Mouse (Mus musculus): ENCODE results near the gene Lin9. TPM values are rescaled to one million over a fixed set of nuclear protein-coding genes. Genes with fewer than 3 reads are reported as not detected.

Gene Lin9
- polyA plus RNA-seq, 1 experiment from 2014 or later = 15.9 TPM

GRCm38 (mm10) chr1:180718756-180719155 lies 77.8 kb downstream of the Lin9 start:
- Histone ChIP-seq H3K4me2 (replicated peaks) (no peak overlapping the region), H3K27me3 (replicated peaks) (no peaks in the 10 kb centered on the region), H3K27ac (no peak overlapping the region), H3K4me3 (replicated peaks) (no peak overlapping the region), H3K9ac (no peak overlapping the region), H3K4me1 (replicated peaks) (no peaks in the 10 kb centered on the region), H3K36me3 (no peaks in the 10 kb centered on the region), H3K9me3 (no peaks in the 10 kb centered on the region)
- no peak for ATAC-seq
- 76% methylated on average over 5 of the region's 5 CpGs for WGBS

- no peaks in the 10 kb centered on the region for H3K4me1 ChIP-seq (replicated peaks)
- no peaks in the 10 kb centered on the region for H3K36me3 ChIP-seq
- no peak overlapping the region for H3K4me3 ChIP-seq (replicated peaks)
- H3K27me3 ChIP-seq (replicated peaks) = no peaks in the 10 kb centered on the region
- 83% methylated on average over 6 of the region's 6 CpGs for WGBS
- H3K4me2 ChIP-seq (replicated peaks) = no peak overlapping the region
- H3K9me3 ChIP-seq = no peaks in the 10 kb centered on the region
- H3K9ac ChIP-seq = no peak overlapping the region
- H3K27ac ChIP-seq = no peak overlapping the region
- ATAC-seq = no peak
Observed at GRCm38 (mm10) chr1:180719483-180719882, 78.5 kb downstream of the Lin9 start.

GRCm38 (mm10) chr1:180719951-180720689 lies 79.2 kb downstream of the Lin9 start:
- H3K4me1 ChIP-seq (replicated peaks) = no peaks in the 10 kb centered on the region; the same call in 1 of the 2 replicates

GRCm38 (mm10) chr1:180722608-180723007 lies 81.7 kb downstream of the Lin9 start:
- Histone ChIP-seq H3K27me3 (replicated peaks) (no peaks in the 10 kb centered on the region), H3K4me2 (replicated peaks) (no peak overlapping the region), H3K27ac (no peak overlapping the region), H3K9ac (no peak overlapping the region), H3K4me3 (replicated peaks) (no peak overlapping the region), H3K4me1 (replicated peaks) (no peaks in the 10 kb centered on the region; the same call in 1 of the 2 replicates), H3K36me3 (no peaks in the 10 kb centered on the region), H3K9me3 (no peaks in the 10 kb centered on the region)
- no peak for ATAC-seq
- 61% methylated on average over 1 of the region's 1 CpGs for WGBS

More at GRCm38 (mm10) chr1:180719951-180720689, 79.2 kb downstream of the Lin9 start:
- no peaks in the 10 kb centered on the region for H3K36me3 ChIP-seq
- ATAC-seq = peak; percentile 31; the same call in 1 of the 2 replicates
- no peak overlapping the region for H3K4me2 ChIP-seq (replicated peaks)
- no peak overlapping the region for H3K9ac ChIP-seq
- H3K4me3 ChIP-seq (replicated peaks) = no peak overlapping the region
- no peaks in the 10 kb centered on the region for H3K27me3 ChIP-seq (replicated peaks)
- WGBS = 51% methylated on average over 5 of the region's 5 CpGs
- H3K9me3 ChIP-seq = no peaks in the 10 kb centered on the region
- H3K27ac ChIP-seq = no peak overlapping the region

GRCm38 (mm10) chr1:180723701-180724238 lies 82.8 kb downstream of the Lin9 start:
- no peak for ATAC-seq
- 22% methylated on average over 1 of the region's 1 CpGs for WGBS

GRCm38 (mm10) chr1:180725704-180726179 lies 84.8 kb downstream of the Lin9 start, which contains the start of gene Acbd3:
TSS of gene Acbd3 (plus strand) at chr1:180726043.
- WGBS = under 1% methylated on average over 52 of the region's 52 CpGs
- H3K36me3 ChIP-seq = no peaks in the 10 kb centered on the region
- H3K9ac ChIP-seq = peak within 1 kb of the TSS; percentile 99
- peak within 1 kb of the TSS; percentile 74 for H3K4me2 ChIP-seq (replicated peaks)
- no peaks in the 10 kb centered on the region for H3K9me3 ChIP-seq
- peak; percentile 97 for ATAC-seq
- H3K27ac ChIP-seq = peak within 1 kb of the TSS; percentile 89
- peak within 1 kb of the TSS; percentile 100 for H3K4me3 ChIP-seq (replicated peaks)
- no peaks in the 10 kb centered on the region for H3K27me3 ChIP-seq (replicated peaks)
- no peaks in the 10 kb centered on the region; the same call in none of the 2 replicates for H3K4me1 ChIP-seq (replicated peaks)

More at GRCm38 (mm10) chr1:180723701-180724238, 82.8 kb downstream of the Lin9 start:
- Histone ChIP-seq H3K27ac (no peak overlapping the region), H3K9me3 (no peaks in the 10 kb centered on the region), H3K27me3 (replicated peaks) (no peaks in the 10 kb centered on the region), H3K36me3 (no peaks in the 10 kb centered on the region), H3K4me3 (replicated peaks) (no peak overlapping the region), H3K9ac (no peak overlapping the region), H3K4me2 (replicated peaks) (no peak overlapping the region), H3K4me1 (replicated peaks) (no peaks in the 10 kb centered on the region; the same call in 1 of the 2 replicates)

GRCm38 (mm10) chr1:180726183-180726582 lies 85.2 kb downstream of the Lin9 start:
- H3K4me1 ChIP-seq (replicated peaks) = no peaks in the 10 kb centered on the region; the same call in none of the 2 replicates
- H3K27ac ChIP-seq = peak overlapping the region; percentile 89
- peak overlapping the region; percentile 99 for H3K9ac ChIP-seq
- peak; percentile 83 for ATAC-seq
- H3K27me3 ChIP-seq (replicated peaks) = no peaks in the 10 kb centered on the region
- H3K36me3 ChIP-seq = no peaks in the 10 kb centered on the region
- no peaks in the 10 kb centered on the region for H3K9me3 ChIP-seq
- peak overlapping the region; percentile 74 for H3K4me2 ChIP-seq (replicated peaks)
- peak overlapping the region; percentile 100 for H3K4me3 ChIP-seq (replicated peaks)
- WGBS = under 1% methylated on average over 42 of the region's 42 CpGs

- no peak overlapping the region for H3K4me3 ChIP-seq (replicated peaks)
- H3K9me3 ChIP-seq = no peaks in the 10 kb centered on the region
- WGBS = 92% methylated on average over 3 of the region's 3 CpGs
- H3K9ac ChIP-seq = no peak overlapping the region
- H3K27ac ChIP-seq = no peak overlapping the region
- no peak for ATAC-seq
- no peaks in the 10 kb centered on the region; the same call in none of the 2 replicates for H3K4me1 ChIP-seq (replicated peaks)
- H3K36me3 ChIP-seq = peaks cover under 1% of the 10 kb centered on the region; the same call in 1 of the 2 replicates
- H3K4me2 ChIP-seq (replicated peaks) = no peak overlapping the region
- H3K27me3 ChIP-seq (replicated peaks) = no peaks in the 10 kb centered on the region
Observed at GRCm38 (mm10) chr1:180729231-180729630, 88.3 kb downstream of the Lin9 start.

Other genes starting within 250 kb of the Lin9 start
- gene Stum, start 157.6 kb upstream of the Lin9 start, polyA plus RNA-seq (2015; fragmentation: Nextera tagmentation; extraction: Ambion mirVana) = 1.4 and 1.6 TPM in 2 replicates
- 109 TPM in 2 replicates for gene Parp1, start 72.2 kb upstream of the Lin9 start, polyA plus RNA-seq (2015; fragmentation: Nextera tagmentation; extraction: Ambion mirVana)
- gene Mixl1, start 55.9 kb downstream of the Lin9 start, polyA plus RNA-seq (2015; fragmentation: Nextera tagmentation; extraction: Ambion mirVana) = 0.19 and 0.24 TPM in 2 replicates
- gene Acbd3, start 84.9 kb downstream of the Lin9 start, polyA plus RNA-seq (2015; fragmentation: Nextera tagmentation; extraction: Ambion mirVana) = 18.8 and 20.0 TPM in 2 replicates
- 1,771 and 1,977 TPM in 2 replicates for gene H3f3a, start 172.8 kb downstream of the Lin9 start, polyA plus RNA-seq (2015; fragmentation: Nextera tagmentation; extraction: Ambion mirVana)
- gene Sde2, start 210.0 kb downstream of the Lin9 start, polyA plus RNA-seq (2015; fragmentation: Nextera tagmentation; extraction: Ambion mirVana) = 31.5 and 31.7 TPM in 2 replicates